Mouse (Mus musculus) sigmoid colon, adult 10 weeks (tissue): Measurements from ENCODE around the gene Amdhd2. TPM values are rescaled to one million over a fixed set of nuclear protein-coding genes. Genes with fewer than 3 reads are reported as not detected.

Source experiments
- polyA plus RNA-seq: library from polyadenylated mRNA; stranded (reverse); fragments of 350-450 nt; fragmentation: Illumina TruSeq; extraction: RNeasy Lipid Tissue Mini Kit (QIAGEN cat#74804); gene quantifications from one replicate; pipeline ENCODE4 v1.2.3, GENCODE M21; 2014; ENCODE audit warnings: low read depth, low replicate concordance

Gene Amdhd2
- polyA plus RNA-seq: 1.7 TPM

GRCm38 (mm10) chr17:24163176-24163962 is at the start of gene Amdhd2:
Gene Amdhd2, minus strand, starts transcription at chr17:24163766.

GRCm38 (mm10) chr17:24209043-24209915 is 45.7 kb upstream of the Amdhd2 start, which contains the start of gene Ntn3:
Gene Ntn3, minus strand, starts transcription at chr17:24209531.

GRCm38 (mm10) chr17:24205284-24205888 is 41.8 kb upstream of the Amdhd2 start, which contains the start of gene Tbc1d24:
Gene Tbc1d24, minus strand, starts transcription at chr17:24205562.

GRCm38 (mm10) chr17:24169317-24170065 is 5.9 kb upstream of the Amdhd2 start, which contains the start of gene Atp6v0c:
Gene Atp6v0c, minus strand, starts transcription at chr17:24169702.

GRCm38 (mm10) chr17:24150824-24151223 is 12.7 kb downstream of the Amdhd2 start, which contains the start of gene Pdpk1:
Gene Pdpk1, minus strand, starts transcription at chr17:24150924.

Other genes starting within 250 kb of the Amdhd2 start
- not detected for gene Dcpp3, start 246.3 kb downstream of the Amdhd2 start, polyA plus RNA-seq
- not detected for gene Sbp, start 222.1 kb downstream of the Amdhd2 start, polyA plus RNA-seq
- not detected for gene Sbpl, start 208.5 kb downstream of the Amdhd2 start, polyA plus RNA-seq
- 32.7 TPM for gene Prss30, start 183.2 kb downstream of the Amdhd2 start, polyA plus RNA-seq
- gene Prss22, start 165.7 kb downstream of the Amdhd2 start, polyA plus RNA-seq: not detected
- not detected for gene Prss27, start 125.6 kb downstream of the Amdhd2 start, polyA plus RNA-seq
- 96.7 TPM for gene Kctd5, start 90.3 kb downstream of the Amdhd2 start, polyA plus RNA-seq
- 58.3 TPM for gene Pdpk1, start 12.8 kb downstream of the Amdhd2 start, polyA plus RNA-seq
- 41.7 TPM for gene Atp6v0c, start 5.9 kb upstream of the Amdhd2 start, polyA plus RNA-seq
- gene Tbc1d24, start 41.8 kb upstream of the Amdhd2 start, polyA plus RNA-seq: 21.1 TPM
- gene Ntn3, start 45.8 kb upstream of the Amdhd2 start, polyA plus RNA-seq: 0.16 TPM
- 2.2 TPM for gene Tedc2, start 57.1 kb upstream of the Amdhd2 start, polyA plus RNA-seq
- gene Ccnf, start 87.7 kb upstream of the Amdhd2 start, polyA plus RNA-seq: 0.98 TPM
- not detected for gene Abca17, start 187.3 kb upstream of the Amdhd2 start, polyA plus RNA-seq
- 6.7 TPM for gene Abca3, start 188.2 kb upstream of the Amdhd2 start, polyA plus RNA-seq